In the genomic region with DNA sequence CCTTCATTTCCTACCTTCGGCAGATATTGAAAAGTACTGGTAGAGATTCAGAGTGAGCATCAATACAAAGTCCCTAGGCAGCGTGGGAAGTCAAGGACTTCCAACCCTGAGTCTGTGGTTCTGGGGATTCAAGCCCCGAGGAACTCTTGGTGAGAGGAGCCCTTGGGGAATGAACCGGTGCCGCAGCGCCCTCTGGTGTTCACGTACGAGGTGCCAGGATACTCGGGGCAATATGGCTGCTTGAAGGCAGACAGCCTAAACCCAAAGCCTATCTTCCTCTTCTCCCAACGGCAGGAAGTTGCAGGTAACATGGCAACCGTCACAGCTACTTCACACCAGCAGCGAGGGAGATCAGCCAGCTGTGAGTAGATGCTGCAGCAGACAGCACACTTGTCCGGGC, we compare ENCODE assay signal across 8 mouse cellular contexts.
DNase-seq lines count a peak whose midpoint lies in the region; ATAC-seq and TF ChIP-seq lines count a peak whose summit lies in the region.

No protein-coding gene starts in this region.

- no peak for TF ChIP-seq POLR2A in testis, adult 2 months (IDR thresholded peaks at IDR 0.05; ENCODE audit: control insufficient read depth, low read depth, low read length)

- no peak overlapping the region for H3K9ac ChIP-seq in limb, embryonic 11.5 days (ENCODE audit: low read length)
- peak overlapping the region; percentile 23; the same call in 1 of the 2 replicates for H3K9ac ChIP-seq in midbrain, embryonic 16.5 days (ENCODE audit: low read depth, low read length)

- H3K27me3 ChIP-seq in limb, embryonic 11.5 days (ENCODE audit: control insufficient read depth, insufficient read depth, low read length): no peaks in the 10 kb centered on the region
- H3K27me3 ChIP-seq in midbrain, embryonic 16.5 days (ENCODE audit: control insufficient read depth, insufficient read depth, low read depth, low read length): peaks cover 3% of the 10 kb centered on the region; the same call in 1 of the 2 replicates
- no peaks in the 10 kb centered on the region for H3K27me3 ChIP-seq in testis, adult 2 months (ENCODE audit: control insufficient read depth, insufficient read depth, low read length)

- WGBS in limb, embryonic 11.5 days: 7% methylated on average over 13 of the region's 13 CpGs
- WGBS in midbrain, embryonic 16.5 days: 11% methylated on average over 13 of the region's 13 CpGs

- H3K27ac ChIP-seq in limb, embryonic 11.5 days (replicated peaks; ENCODE audit: low read depth, low read length): no peak overlapping the region
- H3K27ac ChIP-seq in midbrain, embryonic 16.5 days (ENCODE audit: low read length): no peak overlapping the region
- H3K27ac ChIP-seq in testis, adult 2 months (ENCODE audit: control insufficient read depth, insufficient read depth, low read depth, low read length): no peak overlapping the region

- peak; percentile 54; the same call in 1 of the 2 replicates for ATAC-seq in limb, embryonic 11.5 days (ENCODE audit: insufficient number of reproducible peaks, low FRiP score, low TSS enrichment, low read depth)
- ATAC-seq in midbrain, embryonic 16.5 days: peak; percentile 66; the same call in 1 of the 2 replicates

- H3K4me1 ChIP-seq in limb, embryonic 11.5 days (ENCODE audit: control insufficient read depth, insufficient read depth, low read length): no peaks in the 10 kb centered on the region
- H3K4me1 ChIP-seq in midbrain, embryonic 16.5 days (ENCODE audit: control insufficient read depth, insufficient read depth, low read length): 0 out of 2 replicates have a peak, but pooled peaks cover 2% of the 10 kb centered on the region
- no peaks in the 10 kb centered on the region for H3K4me1 ChIP-seq in testis, adult 2 months (ENCODE audit: control insufficient read depth, insufficient read depth, low read length)

- TF ChIP-seq CTCF in testis, adult 2 months (IDR thresholded peaks at IDR 0.05; ENCODE audit: control insufficient read depth, insufficient read depth, insufficient replicate concordance, low read depth, low read length): peak; percentile 96

- H3K4me3 ChIP-seq in limb, embryonic 11.5 days (ENCODE audit: low read depth, low read length): no peak overlapping the region
- no peak overlapping the region for H3K4me3 ChIP-seq in midbrain, embryonic 16.5 days (ENCODE audit: low read depth, low read length)
- H3K4me3 ChIP-seq in testis, adult 2 months (ENCODE audit: control insufficient read depth, low read depth, low read length): peak overlapping the region; percentile 23; the same call in 1 of the 2 replicates

- H3K9me3 ChIP-seq in limb, embryonic 11.5 days (ENCODE audit: control insufficient read depth, low read length): no peaks in the 10 kb centered on the region
- no peaks in the 10 kb centered on the region for H3K9me3 ChIP-seq in midbrain, embryonic 16.5 days (replicated peaks; ENCODE audit: control insufficient read depth, low read length, poor library complexity, severe bottlenecking)

- DNase-seq in gastrocnemius, adult 18-20 months (ENCODE audit: low spot score): peak; percentile 13
- DNase-seq in gastrocnemius, postnatal 25 days: no peak
- peak; percentile 88 for DNase-seq in embryo, embryonic 11 days
- peak; percentile 23 for DNase-seq in heart, adult 8-10 months (ENCODE audit: low spot score)
- peak; percentile 24 to 71 for DNase-seq in kidney, adult 8-10 months
- peak; percentile 95 for DNase-seq in limb, embryonic 11.5 days (ENCODE audit: low spot score)

- H3K4me2 ChIP-seq in limb, embryonic 11.5 days (ENCODE audit: low read depth, severe bottlenecking): peak overlapping the region; percentile 29; the same call in 1 of the 2 replicates
- peak overlapping the region; percentile 31; the same call in 1 of the 2 replicates for H3K4me2 ChIP-seq in midbrain, embryonic 16.5 days (ENCODE audit: low read length)

- H3K36me3 ChIP-seq in limb, embryonic 11.5 days (ENCODE audit: control insufficient read depth, insufficient read depth, low read length): no peaks in the 10 kb centered on the region
- H3K36me3 ChIP-seq in midbrain, embryonic 16.5 days (ENCODE audit: control insufficient read depth, insufficient read depth, low read length): no peaks in the 10 kb centered on the region
- no peaks in the 10 kb centered on the region for H3K36me3 ChIP-seq in testis, adult 2 months (ENCODE audit: control insufficient read depth, insufficient read depth, low read length)
